Mouse (Mus musculus): Measurements from ENCODE around the gene Foxp1.

The Foxp1 gene

GRCm38 (mm10) chr6:99276297-99276653 is 246.2 kb downstream of the Foxp1 start:
- no peak for DNase-seq

GRCm38 (mm10) chr6:99275381-99276296 is 246.9 kb downstream of the Foxp1 start:
- DNase-seq, result peak in 1 of 2 experiments; percentile 28

- no peak for DNase-seq
Observed at GRCm38 (mm10) chr6:99274667-99275066, 247.9 kb downstream of the Foxp1 start.

GRCm38 (mm10) chr6:99274222-99274621 is 248.3 kb downstream of the Foxp1 start:
- no peak for DNase-seq

GRCm38 (mm10) chr6:99273177-99273576 is 249.3 kb downstream of the Foxp1 start:
- no peak for DNase-seq

- DNase-seq, result no peak
Observed at GRCm38 (mm10) chr6:99272174-99272573, 250.3 kb downstream of the Foxp1 start.

- DNase-seq, result no peak
Observed at GRCm38 (mm10) chr6:99271741-99272140, 250.8 kb downstream of the Foxp1 start.

- no peak for DNase-seq
Observed at GRCm38 (mm10) chr6:99269921-99270320, 252.6 kb downstream of the Foxp1 start.

GRCm38 (mm10) chr6:99268171-99269061 is 254.1 kb downstream of the Foxp1 start:
- no peak for DNase-seq

- peak; percentile 47 to 63 for DNase-seq
Observed at GRCm38 (mm10) chr6:99265945-99266656, 256.4 kb downstream of the Foxp1 start.

GRCm38 (mm10) chr6:99265173-99265572 is 257.3 kb downstream of the Foxp1 start:
- DNase-seq, result no peak

- DNase-seq, result no peak
Observed at GRCm38 (mm10) chr6:99264192-99265093, 258.1 kb downstream of the Foxp1 start.

GRCm38 (mm10) chr6:99263886-99264185 is 258.7 kb downstream of the Foxp1 start:
- DNase-seq, result peak; percentile 21 to 47

GRCm38 (mm10) chr6:99263061-99263885 is 259.2 kb downstream of the Foxp1 start:
- no peak for DNase-seq

- no peak for DNase-seq
Observed at GRCm38 (mm10) chr6:99261737-99262130, 260.8 kb downstream of the Foxp1 start.

- no peak for DNase-seq
Observed at GRCm38 (mm10) chr6:99260941-99261736, 261.4 kb downstream of the Foxp1 start.

- no peak for DNase-seq
Observed at GRCm38 (mm10) chr6:99258346-99258745, 264.2 kb downstream of the Foxp1 start.

- DNase-seq, result no peak
Observed at GRCm38 (mm10) chr6:99257676-99258075, 264.8 kb downstream of the Foxp1 start.

- DNase-seq, result no peak
Observed at GRCm38 (mm10) chr6:99253331-99253730, 269.2 kb downstream of the Foxp1 start.

GRCm38 (mm10) chr6:99252816-99253215 is 269.7 kb downstream of the Foxp1 start:
- DNase-seq, result no peak

Data from kidney, postnatal 4 days (tissue).